In the genomic region with DNA sequence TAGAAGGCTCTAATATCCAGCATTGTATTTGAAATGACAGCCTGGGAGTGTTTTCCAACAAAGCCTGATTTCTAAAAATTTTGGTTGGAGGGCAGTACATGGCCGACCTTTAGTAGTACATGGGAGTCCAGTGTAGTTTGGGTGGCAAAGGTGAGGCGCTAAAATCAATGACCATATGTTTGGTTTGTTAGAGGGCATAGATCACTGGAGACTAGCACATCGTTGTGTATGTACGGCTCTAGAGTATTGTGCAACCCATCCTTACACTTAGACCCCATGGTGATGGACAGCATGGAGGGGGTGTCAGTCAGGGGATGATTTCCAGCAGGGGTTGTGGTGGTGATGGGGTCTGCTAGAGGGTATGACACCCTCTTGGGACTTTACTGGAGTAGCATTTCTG, we compare ENCODE assay signal across 19 mouse cellular contexts. TPM values are rescaled to one million over a fixed set of nuclear protein-coding genes. Genes with fewer than 3 reads are reported as not detected.
"Had no signal": no experiment of that assay in that cellular context is flagged by ENCODE, and none has a peak within 500 bp of the region (broad histone marks: within the 10 kb centered on the region; RNA-seq: fewer than 3 reads in every experiment).

No protein-coding gene starts in this region.

RNA-seq across cellular contexts. Expression of a gene that starts 33.2 kb away (rescaled TPM):
- polyA plus RNA-seq: cerebellum, adult 2 months; cortical plate, adult 2 months; embryonic facial prominence, embryonic 10.5 days; embryonic facial prominence, embryonic 11.5 days; embryonic facial prominence, embryonic 12.5 days; embryonic facial prominence, embryonic 13.5 days; embryonic facial prominence, embryonic 14.5 days; embryonic facial prominence, embryonic 15.5 days; erythroblast, embryonic 14.5 days; forebrain, embryonic 10.5 days; forebrain, embryonic 11.5 days; forebrain, embryonic 12.5 days; forebrain, embryonic 13.5 days; forebrain, embryonic 14.5 days; forebrain, embryonic 15.5 days; forebrain, embryonic 16.5 days; forebrain, postnatal 0 days; frontal cortex, adult 2 months; gonadal fat pad, adult 2 months had no signal
